Mouse (Mus musculus): Measurements from ENCODE around the gene Rap1gap. TPM values are rescaled to one million over a fixed set of nuclear protein-coding genes. Genes with fewer than 3 reads are reported as not detected.

Rap1gap gene
- polyA plus RNA-seq, 3 experiments from 2014 or later: 0.45 to 2.3 (median 1.9) TPM

DNA sequence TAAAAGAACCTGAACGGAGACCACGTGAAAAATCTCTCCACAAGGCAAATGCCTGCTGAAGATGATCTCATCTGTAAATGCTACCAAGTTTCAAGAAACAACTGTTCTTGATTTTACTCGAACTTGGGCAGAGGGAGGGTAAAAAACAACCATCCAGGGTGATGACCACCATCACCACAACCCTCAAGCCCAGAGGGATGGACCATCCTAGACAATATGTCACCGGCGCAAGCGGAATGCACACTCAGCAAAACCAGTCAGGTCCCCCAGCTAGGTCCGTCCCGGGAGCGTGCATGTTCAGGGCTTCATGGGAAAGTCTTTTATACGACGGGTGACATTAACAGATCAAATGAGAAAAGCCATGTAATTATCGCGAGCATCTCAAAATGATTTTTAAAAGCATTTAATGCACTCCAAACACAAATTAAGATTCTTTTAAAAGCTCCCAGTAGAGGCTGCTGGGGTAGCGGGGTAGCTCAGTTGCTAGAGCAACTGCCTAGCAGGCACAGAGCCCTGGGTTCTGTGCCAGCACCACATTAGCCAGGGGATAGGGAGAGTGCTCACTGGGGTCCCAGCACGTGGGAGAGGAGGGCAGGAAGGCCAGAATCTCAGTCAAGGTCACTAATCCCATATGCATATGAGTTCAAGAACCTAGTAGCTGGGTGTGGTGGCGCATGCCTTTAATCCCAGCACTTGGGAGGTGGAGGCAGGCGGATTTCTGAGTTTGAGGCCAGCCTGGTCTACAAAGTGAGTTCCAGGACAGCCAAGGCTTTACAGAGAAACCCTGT, 114.1 kb downstream of the Rap1gap start:
- no peak for ATAC-seq

Other genes starting within 250 kb of the Rap1gap start
- gene Cela3b, start 234.2 kb upstream of the Rap1gap start, polyA plus RNA-seq (2017; shearing (Covaris generic)): not detected
- not detected for gene 1700013G24Rik, start 211.4 kb upstream of the Rap1gap start, polyA plus RNA-seq (2017; shearing (Covaris generic))
- not detected for gene Hspg2, start 196.0 kb upstream of the Rap1gap start, polyA plus RNA-seq (2017; shearing (Covaris generic))
- gene Ldlrad2, start 90.2 kb upstream of the Rap1gap start, polyA plus RNA-seq (2017; shearing (Covaris generic)): not detected
- 10 to 100 TPM; 50.7 to 65.5 (median 59.6) TPM for gene Usp48, start 71.0 kb upstream of the Rap1gap start, polyA plus RNA-seq (2017; shearing (Covaris generic))
- 1 to 10 TPM in 2 of 3 experiments, under 1 TPM in 1; 0.43 to 1.4 (median 1.4) TPM for gene Alpl, start 131.7 kb downstream of the Rap1gap start, polyA plus RNA-seq (2017; shearing (Covaris generic))
- gene Ece1, start 197.5 kb downstream of the Rap1gap start, polyA plus RNA-seq (2017; shearing (Covaris generic)): 10 to 100 TPM; 18.2 to 32.0 (median 23.3) TPM

Data from inflammation-experienced regulatory T-cells, adult 6 months (primary cell).